Mouse (Mus musculus) lung, postnatal 0 days (tissue): ENCODE data around the gene Aldh1a2.

Experiments used
- CTCF ChIP-seq: IDR thresholded peaks from 2 replicates; pipeline ENCODE4 v1.5.1; 2016; ENCODE audit warnings: antibody characterized with exemption, mild to moderate bottlenecking
- EP300 ChIP-seq: IDR thresholded peaks from 2 replicates; pipeline ENCODE4 v1.6.1; 2016; ENCODE audit warnings: antibody characterized with exemption, mild to moderate bottlenecking, control low read depth

DNA sequence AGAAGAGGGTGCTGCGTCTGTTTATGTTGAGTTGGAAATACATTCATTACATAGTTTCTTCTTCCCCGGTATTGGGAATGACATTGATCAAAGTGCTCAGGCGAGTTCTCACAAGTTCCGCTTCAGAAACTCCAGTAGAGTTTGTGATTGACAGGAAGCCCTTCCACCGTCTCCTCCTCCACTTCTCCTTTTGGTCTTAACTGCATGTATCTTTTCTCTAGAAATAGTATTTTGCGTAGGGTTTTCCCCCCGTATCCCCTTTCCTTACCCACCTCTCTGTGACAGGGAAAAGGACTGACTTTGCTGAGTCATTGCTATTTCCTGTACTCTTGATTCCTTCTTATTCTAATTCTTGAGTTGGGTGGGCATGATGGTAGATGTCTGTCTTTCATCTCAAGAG is 28.2 kb upstream of the Aldh1a2 start:
- no peak for TF ChIP-seq CTCF
- TF ChIP-seq EP300 = no peak
